Mouse (Mus musculus): Measurements from ENCODE around the gene Rxrg.

DNA sequence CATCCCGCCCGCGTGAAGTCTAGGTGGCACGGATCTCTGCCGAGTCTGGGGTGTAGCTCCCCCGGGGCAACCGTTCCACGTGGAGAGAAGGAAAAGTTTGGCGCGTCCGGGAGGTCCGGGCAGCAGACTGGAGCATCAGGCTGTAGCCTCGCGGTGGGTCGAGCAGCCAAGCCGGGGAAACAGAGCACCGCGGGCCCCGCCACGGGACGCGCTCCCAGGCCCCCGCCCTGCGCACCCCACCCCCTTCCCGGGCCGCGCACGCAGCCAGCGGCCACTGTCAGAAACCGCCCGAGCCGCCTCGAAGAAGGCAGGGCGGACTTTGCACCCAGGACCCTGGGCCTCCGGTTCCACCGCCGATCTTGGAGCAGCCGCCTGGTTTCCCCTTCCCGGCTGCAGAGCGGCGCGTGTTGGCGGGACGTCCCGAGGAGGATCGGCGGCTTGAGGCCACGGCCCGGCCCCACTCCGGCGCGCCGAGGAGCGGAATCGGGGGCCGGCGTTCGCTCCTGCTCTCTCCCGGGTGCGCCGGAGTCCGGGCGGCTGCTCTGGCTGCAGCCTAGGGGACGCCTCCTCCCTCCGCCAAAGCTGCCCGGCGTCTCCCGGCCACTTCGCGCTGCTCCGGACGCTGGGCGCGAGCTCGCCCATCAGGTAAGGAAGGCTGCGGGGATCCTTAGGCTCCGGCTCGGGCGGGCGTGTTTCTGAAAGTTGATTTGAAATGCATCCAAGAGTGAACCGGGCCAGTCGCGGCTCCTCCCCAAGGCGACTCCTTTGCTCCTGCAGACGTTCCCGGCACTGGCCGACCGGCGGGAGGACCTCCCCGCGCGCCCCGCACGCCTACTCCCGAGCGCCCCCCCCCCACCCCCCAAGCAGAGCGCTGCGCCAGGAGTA lies 90.4 kb downstream of the Rxrg start:
- TF ChIP-seq EP300 (IDR thresholded peaks at IDR 0.05; ENCODE audit: low read depth) (no peak), CTCF (IDR thresholded peaks at IDR 0.05; ENCODE audit: low read depth) (no peak)

Data from liver, embryonic 14.5 days (tissue).